Mouse (Mus musculus) bone marrow, adult 2 months (tissue): ENCODE data around the gene Rnaseh2a.

Experiments used
- CTCF ChIP-seq: fragments of 200-500 bp; IDR thresholded peaks from 2 replicates; pipeline ENCODE4 v1.5.1; 2011; ENCODE audit warnings: low read length, control low read depth; ENCODE audit not compliant: control insufficient read depth, insufficient read depth
- POLR2A ChIP-seq: fragments of 200-500 bp; IDR thresholded peaks from 2 replicates; pipeline ENCODE4 v1.6.1; 2011; ENCODE audit warnings: low read depth, mild to moderate bottlenecking, control low read depth, low read length, borderline replicate concordance; ENCODE audit not compliant: control insufficient read depth

GRCm38 (mm10) chr8:84928456-84929306 lies 40.9 kb downstream of the Rnaseh2a start:
- no peak for TF ChIP-seq POLR2A
- TF ChIP-seq CTCF, result peak; percentile 82
